Mouse (Mus musculus): ENCODE results near the gene Ttll7. TPM values are rescaled to one million over a fixed set of nuclear protein-coding genes. Genes with fewer than 3 reads are reported as not detected.

Ttll7 gene
- total and polyA plus RNA-seq, 3 experiments = 0.38 TPM; not detected in 2

DNA sequence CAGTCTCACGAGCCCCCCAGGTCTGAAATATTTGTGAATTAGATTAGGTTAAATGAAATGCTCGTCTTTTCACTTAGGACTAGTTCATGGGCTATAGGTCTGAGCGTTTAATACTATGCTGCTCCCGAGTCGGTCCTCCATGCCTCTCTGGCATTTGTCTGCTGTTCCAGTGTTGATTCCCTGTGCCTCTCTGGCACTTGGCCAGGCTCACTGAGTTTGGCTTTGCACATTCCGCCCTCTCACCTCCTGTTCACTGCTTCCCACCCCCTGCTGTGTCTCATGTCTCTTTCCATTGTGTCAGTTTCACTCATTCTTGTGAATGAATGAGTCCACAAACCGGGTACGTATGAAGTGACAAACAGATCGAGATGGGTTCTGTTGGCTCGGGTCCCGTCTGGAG lies 66.2 kb downstream of the Ttll7 start:
- DNase-seq (ENCODE audit: low spot score) (no peak), ATAC-seq (ENCODE audit: extremely low read depth, insufficient number of reproducible peaks, low FRiP score, poor library complexity, severe bottlenecking) (no peak)
- TF ChIP-seq POLR2AphosphoS5 (IDR thresholded peaks at IDR 0.05; ENCODE audit: insufficient replicate concordance, low read depth, low read length) (no peak), GATA1 (IDR thresholded peaks at IDR 0.05; ENCODE audit: borderline replicate concordance, low read length) (no peak), TAL1 (conservative IDR thresholded peaks at IDR 0.05; ENCODE audit: low read depth, low read length) (no peak), GATA2 (IDR thresholded peaks at IDR 0.05; ENCODE audit: borderline replicate concordance, low read depth, low read length) (no peak), CTCF (IDR thresholded peaks at IDR 0.05; ENCODE audit: low read depth, low read length) (no peak)
- no peaks in the 10 kb centered on the region for H3K27me3 ChIP-seq (ENCODE audit: insufficient read depth, low read length)
- H3K4me1 ChIP-seq (ENCODE audit: insufficient read depth, low read depth, low read length) = no peaks in the 10 kb centered on the region
- H3K9me3 ChIP-seq (replicated peaks) = no peaks in the 10 kb centered on the region
- no peak overlapping the region for H3K4me3 ChIP-seq (ENCODE audit: low read depth, low read length)
- no peaks in the 10 kb centered on the region for H3K36me3 ChIP-seq (replicated peaks)

GRCm38 (mm10) chr3:146927311-146928015 lies 75.3 kb downstream of the Ttll7 start:
- TF ChIP-seq GATA1 (IDR thresholded peaks at IDR 0.05; ENCODE audit: borderline replicate concordance, low read length) = no peak
- TF ChIP-seq TAL1 (conservative IDR thresholded peaks at IDR 0.05; ENCODE audit: low read depth, low read length) = no peak
- no peak for TF ChIP-seq CTCF (IDR thresholded peaks at IDR 0.05; ENCODE audit: low read depth, low read length)
- no peak for TF ChIP-seq GATA2 (IDR thresholded peaks at IDR 0.05; ENCODE audit: borderline replicate concordance, low read depth, low read length)
- no peak for TF ChIP-seq POLR2AphosphoS5 (IDR thresholded peaks at IDR 0.05; ENCODE audit: insufficient replicate concordance, low read depth, low read length)
- Histone ChIP-seq H3K36me3 (replicated peaks) (no peaks in the 10 kb centered on the region), H3K4me3 (ENCODE audit: low read depth, low read length) (no peak overlapping the region), H3K9me3 (replicated peaks) (no peaks in the 10 kb centered on the region), H3K27me3 (ENCODE audit: insufficient read depth, low read length) (no peaks in the 10 kb centered on the region), H3K4me1 (ENCODE audit: insufficient read depth, low read depth, low read length) (no peaks in the 10 kb centered on the region)
- no peak for DNase-seq (ENCODE audit: low spot score)
- no peak for ATAC-seq (ENCODE audit: extremely low read depth, insufficient number of reproducible peaks, low FRiP score, poor library complexity, severe bottlenecking)

DNA sequence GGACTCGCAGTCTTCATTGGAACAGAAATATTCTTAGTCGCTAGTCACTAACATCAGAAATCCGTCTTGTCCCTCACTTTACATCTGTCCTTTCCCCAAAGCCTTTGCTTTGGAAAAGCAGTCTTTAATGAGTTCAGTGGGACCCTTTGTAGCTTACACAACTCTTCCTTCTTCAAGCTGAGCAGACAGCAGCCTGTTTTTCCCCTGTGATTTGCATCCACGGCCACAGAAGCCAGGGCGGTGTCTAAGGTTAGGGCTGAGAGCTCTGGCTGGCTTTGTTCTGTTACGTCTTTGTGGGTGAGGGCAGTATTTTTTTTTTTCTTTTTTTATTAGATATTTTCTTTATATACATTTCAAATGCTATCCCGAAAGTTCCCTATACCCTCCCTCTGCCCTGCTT lies 76.0 kb downstream of the Ttll7 start:
- no peaks in the 10 kb centered on the region for H3K4me1 ChIP-seq (ENCODE audit: insufficient read depth, low read depth, low read length)
- no peak for DNase-seq (ENCODE audit: low spot score)
- no peak for TF ChIP-seq GATA1 (IDR thresholded peaks at IDR 0.05; ENCODE audit: borderline replicate concordance, low read length)
- no peak for TF ChIP-seq CTCF (IDR thresholded peaks at IDR 0.05; ENCODE audit: low read depth, low read length)
- TF ChIP-seq POLR2AphosphoS5 (IDR thresholded peaks at IDR 0.05; ENCODE audit: insufficient replicate concordance, low read depth, low read length) = no peak
- TF ChIP-seq GATA2 (IDR thresholded peaks at IDR 0.05; ENCODE audit: borderline replicate concordance, low read depth, low read length) = no peak
- no peak for TF ChIP-seq TAL1 (conservative IDR thresholded peaks at IDR 0.05; ENCODE audit: low read depth, low read length)
- ATAC-seq (ENCODE audit: extremely low read depth, insufficient number of reproducible peaks, low FRiP score, poor library complexity, severe bottlenecking) = no peak
- no peak overlapping the region for H3K4me3 ChIP-seq (ENCODE audit: low read depth, low read length)
- H3K9me3 ChIP-seq (replicated peaks) = no peaks in the 10 kb centered on the region
- H3K36me3 ChIP-seq (replicated peaks) = no peaks in the 10 kb centered on the region
- no peaks in the 10 kb centered on the region for H3K27me3 ChIP-seq (ENCODE audit: insufficient read depth, low read length)

DNA sequence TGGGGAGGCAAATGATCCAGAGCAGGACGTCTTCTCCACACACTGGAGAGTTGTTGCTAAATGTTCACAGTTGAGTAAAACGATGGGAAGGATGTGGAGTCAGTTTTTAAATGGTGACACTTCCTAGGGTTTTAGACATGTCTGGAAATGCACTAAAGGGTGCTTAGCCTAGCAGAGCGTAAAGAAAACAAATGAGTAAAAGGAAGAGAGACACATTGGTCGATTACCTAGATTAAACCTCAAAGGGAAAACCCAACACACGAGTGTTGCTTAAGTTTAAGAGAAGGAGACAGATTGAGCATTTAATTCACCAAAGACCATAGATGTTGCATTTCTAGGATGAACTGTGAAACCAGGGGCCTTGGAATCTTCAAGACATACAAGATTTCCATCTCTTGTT lies 76.8 kb downstream of the Ttll7 start:
- DNase-seq (ENCODE audit: low spot score) = no peak
- Histone ChIP-seq H3K9me3 (replicated peaks) (no peaks in the 10 kb centered on the region), H3K4me1 (ENCODE audit: insufficient read depth, low read depth, low read length) (no peaks in the 10 kb centered on the region), H3K36me3 (replicated peaks) (no peaks in the 10 kb centered on the region), H3K27me3 (ENCODE audit: insufficient read depth, low read length) (no peaks in the 10 kb centered on the region), H3K4me3 (ENCODE audit: low read depth, low read length) (no peak overlapping the region)
- no peak for ATAC-seq (ENCODE audit: extremely low read depth, insufficient number of reproducible peaks, low FRiP score, poor library complexity, severe bottlenecking)
- TF ChIP-seq TAL1 (conservative IDR thresholded peaks at IDR 0.05; ENCODE audit: low read depth, low read length) = no peak
- no peak for TF ChIP-seq GATA2 (IDR thresholded peaks at IDR 0.05; ENCODE audit: borderline replicate concordance, low read depth, low read length)
- no peak for TF ChIP-seq POLR2AphosphoS5 (IDR thresholded peaks at IDR 0.05; ENCODE audit: insufficient replicate concordance, low read depth, low read length)
- no peak for TF ChIP-seq GATA1 (IDR thresholded peaks at IDR 0.05; ENCODE audit: borderline replicate concordance, low read length)
- no peak for TF ChIP-seq CTCF (IDR thresholded peaks at IDR 0.05; ENCODE audit: low read depth, low read length)

GRCm38 (mm10) chr3:146931190-146931589 lies 79.0 kb downstream of the Ttll7 start:
- ATAC-seq (ENCODE audit: extremely low read depth, insufficient number of reproducible peaks, low FRiP score, poor library complexity, severe bottlenecking) = no peak
- TF ChIP-seq GATA2 (IDR thresholded peaks at IDR 0.05; ENCODE audit: borderline replicate concordance, low read depth, low read length) = no peak
- no peak for TF ChIP-seq TAL1 (conservative IDR thresholded peaks at IDR 0.05; ENCODE audit: low read depth, low read length)
- TF ChIP-seq GATA1 (IDR thresholded peaks at IDR 0.05; ENCODE audit: borderline replicate concordance, low read length) = no peak
- TF ChIP-seq CTCF (IDR thresholded peaks at IDR 0.05; ENCODE audit: low read depth, low read length) = no peak
- no peak for TF ChIP-seq POLR2AphosphoS5 (IDR thresholded peaks at IDR 0.05; ENCODE audit: insufficient replicate concordance, low read depth, low read length)
- H3K4me1 ChIP-seq (ENCODE audit: insufficient read depth, low read depth, low read length) = no peaks in the 10 kb centered on the region

GRCm38 (mm10) chr3:146932506-146932905 lies 80.3 kb downstream of the Ttll7 start:
- ATAC-seq (ENCODE audit: extremely low read depth, insufficient number of reproducible peaks, low FRiP score, poor library complexity, severe bottlenecking) (no peak), DNase-seq (ENCODE audit: low spot score) (no peak)
- no peaks in the 10 kb centered on the region for H3K36me3 ChIP-seq (replicated peaks)
- H3K4me1 ChIP-seq (ENCODE audit: insufficient read depth, low read depth, low read length) = no peaks in the 10 kb centered on the region
- H3K9me3 ChIP-seq (replicated peaks) = no peaks in the 10 kb centered on the region
- TF ChIP-seq GATA1 (IDR thresholded peaks at IDR 0.05; ENCODE audit: borderline replicate concordance, low read length) = no peak
- TF ChIP-seq POLR2AphosphoS5 (IDR thresholded peaks at IDR 0.05; ENCODE audit: insufficient replicate concordance, low read depth, low read length) = no peak
- TF ChIP-seq GATA2 (IDR thresholded peaks at IDR 0.05; ENCODE audit: borderline replicate concordance, low read depth, low read length) = no peak
- TF ChIP-seq TAL1 (conservative IDR thresholded peaks at IDR 0.05; ENCODE audit: low read depth, low read length) = no peak
- no peak for TF ChIP-seq CTCF (IDR thresholded peaks at IDR 0.05; ENCODE audit: low read depth, low read length)
- no peak overlapping the region for H3K4me3 ChIP-seq (ENCODE audit: low read depth, low read length)
- no peaks in the 10 kb centered on the region for H3K27me3 ChIP-seq (ENCODE audit: insufficient read depth, low read length)

More at GRCm38 (mm10) chr3:146931190-146931589, 79.0 kb downstream of the Ttll7 start:
- no peaks in the 10 kb centered on the region for H3K36me3 ChIP-seq (replicated peaks)
- no peaks in the 10 kb centered on the region for H3K9me3 ChIP-seq (replicated peaks)
- no peak for DNase-seq (ENCODE audit: low spot score)
- no peaks in the 10 kb centered on the region for H3K27me3 ChIP-seq (ENCODE audit: insufficient read depth, low read length)
- H3K4me3 ChIP-seq (ENCODE audit: low read depth, low read length) = no peak overlapping the region

Measured in G1E (cell line).